In the genomic region with DNA sequence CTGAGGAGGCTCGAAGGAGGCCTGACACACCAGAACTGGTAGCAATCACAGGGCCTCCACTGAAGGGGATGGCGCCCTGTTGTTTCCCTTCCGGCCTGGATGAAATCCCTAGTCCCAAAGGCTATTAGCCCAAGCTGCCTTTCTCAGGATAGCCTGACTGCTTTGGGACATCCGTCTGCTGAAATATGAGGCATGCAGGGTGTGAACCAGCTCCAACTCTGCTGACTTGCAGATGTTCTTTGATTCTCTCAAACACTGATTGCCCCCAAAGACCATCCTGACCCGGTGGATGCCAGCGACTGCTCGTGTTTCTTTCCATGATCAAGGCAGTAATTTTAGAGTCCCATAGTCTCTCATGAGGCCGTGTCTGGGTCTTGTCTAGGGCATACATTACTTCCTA, we compare ENCODE assay signal across 27 mouse cellular contexts.
"Had no signal": no experiment of that assay in that cellular context is flagged by ENCODE, and none has a peak within 500 bp of the region (broad histone marks: within the 10 kb centered on the region; RNA-seq: fewer than 3 reads in every experiment).

No protein-coding gene starts in this region.

- ATAC-seq: inflammation-experienced regulatory T-cells, adult 6 months; intestine, embryonic 15.5 days; intestine, postnatal 0 days; liver, postnatal 0 days had no signal

- H3K4me3 ChIP-seq: gastrocnemius, adult 2 months; heart, adult 2 months; heart, embryonic 13.5 days; heart, embryonic 15.5 days; hindbrain, embryonic 13.5 days; hindbrain, embryonic 15.5 days; intestine, embryonic 15.5 days; layer of hippocampus, adult 2 months; left cerebral cortex, adult 2 months; limb, embryonic 10.5 days; limb, embryonic 12.5 days; liver, embryonic 13.5 days; liver, embryonic 15.5 days had no signal

- H3K36me3 ChIP-seq: heart, embryonic 13.5 days; heart, embryonic 15.5 days; hindbrain, embryonic 13.5 days; hindbrain, embryonic 15.5 days; intestine, embryonic 15.5 days; limb, embryonic 10.5 days; limb, embryonic 12.5 days; liver, embryonic 13.5 days; liver, embryonic 15.5 days had no signal

- DNase-seq: gastrocnemius, adult 2 months; gastrocnemius, postnatal 14 days; heart, adult 2 months; heart, postnatal 14 days; heart, postnatal 36 days; kidney, adult 18-20 months; kidney, adult 8-10 months; kidney, postnatal 10 days; kidney, postnatal 25 days; kidney, postnatal 4 days; liver; liver, embryonic 13.5 days; liver, postnatal 0 days had no signal

- H3K4me1 ChIP-seq: heart, embryonic 13.5 days; heart, embryonic 15.5 days; hindbrain, embryonic 13.5 days; hindbrain, embryonic 15.5 days; intestine, embryonic 15.5 days; liver, embryonic 13.5 days; liver, embryonic 15.5 days had no signal

- H3K27ac ChIP-seq: gastrocnemius, adult 2 months; heart, adult 2 months; heart, embryonic 13.5 days; heart, embryonic 15.5 days; hindbrain, embryonic 13.5 days; hindbrain, embryonic 15.5 days; intestine, embryonic 15.5 days; layer of hippocampus, adult 2 months; left cerebral cortex, adult 2 months; limb, embryonic 10.5 days; limb, embryonic 12.5 days; liver, embryonic 13.5 days; liver, embryonic 15.5 days had no signal

- H3K27me3 ChIP-seq: hindbrain, embryonic 13.5 days; hindbrain, embryonic 15.5 days; intestine, embryonic 15.5 days; limb, embryonic 12.5 days; liver, embryonic 13.5 days; liver, embryonic 15.5 days had no signal

- H3K9ac ChIP-seq: heart, embryonic 13.5 days; heart, embryonic 15.5 days; hindbrain, embryonic 13.5 days; hindbrain, embryonic 15.5 days; intestine, embryonic 15.5 days; limb, embryonic 12.5 days; liver, embryonic 13.5 days; liver, embryonic 15.5 days; liver, postnatal 0 days had no signal

- H3K9me3 ChIP-seq: heart, embryonic 13.5 days; heart, embryonic 15.5 days; hindbrain, embryonic 13.5 days; hindbrain, embryonic 15.5 days; intestine, embryonic 15.5 days; limb, embryonic 10.5 days; limb, embryonic 12.5 days; liver, embryonic 13.5 days; liver, embryonic 15.5 days had no signal

- H3K4me2 ChIP-seq: heart, embryonic 11.5 days; heart, embryonic 13.5 days; heart, embryonic 15.5 days; hindbrain, embryonic 13.5 days; hindbrain, embryonic 15.5 days; intestine, embryonic 15.5 days; limb, embryonic 12.5 days; liver, embryonic 11.5 days; liver, embryonic 13.5 days; liver, embryonic 15.5 days had no signal
